Mouse (Mus musculus) bone marrow macrophage, adult 2 months (primary cell): Measurements from ENCODE around the gene Itm2b.

ENCODE experiments used
- CTCF ChIP-seq: IDR thresholded peaks from 2 replicates; pipeline ENCODE4 v1.5.1; 2012; ENCODE audit warnings: low read depth, mild to moderate bottlenecking, low read length, moderate library complexity
- POLR2A ChIP-seq: IDR thresholded peaks from 2 replicates; pipeline ENCODE4 v1.6.1; 2012; ENCODE audit warnings: mild to moderate bottlenecking, low read depth, low read length, borderline replicate concordance

DNA sequence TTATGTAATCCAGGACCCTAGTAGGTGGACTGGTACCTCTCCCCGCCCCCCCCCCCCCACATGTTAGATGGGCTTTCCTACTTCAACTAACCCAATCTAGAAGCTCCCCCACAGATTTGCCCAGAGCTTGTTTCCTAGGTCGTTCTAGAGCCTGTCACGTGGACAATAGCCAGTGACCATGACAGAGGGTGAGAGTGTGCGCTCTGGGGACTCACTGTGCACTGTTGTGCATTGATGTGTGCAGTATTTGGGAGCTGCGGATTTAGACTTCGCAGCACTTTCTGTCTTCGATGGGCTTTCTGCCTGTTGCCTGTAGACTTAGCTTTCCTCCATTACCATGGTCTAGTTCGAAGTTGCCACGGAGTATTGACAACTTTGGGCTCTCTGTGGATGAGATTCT, 36.5 kb upstream of the Itm2b start:
- TF ChIP-seq CTCF = no peak
- no peak for TF ChIP-seq POLR2A
